Mouse (Mus musculus) heart, postnatal 14 days (tissue): Measurements from ENCODE around the gene Abl2. TPM values are rescaled to one million over a fixed set of nuclear protein-coding genes. Genes with fewer than 3 reads are reported as not detected.

ENCODE experiments used
- total RNA-seq, 2 experiments: library from RNA; stranded (reverse); gene quantifications; 2 replicates each; pipeline ENCODE4 v1.2.3; 2021

Gene Abl2
- total RNA-seq, 2 experiments from 2014 or later, result 20.1 to 23.5 TPM

Other genes starting within 250 kb of the Abl2 start
- gene Nphs2, start 248.1 kb upstream of the Abl2 start, total RNA-seq, result under 1 TPM; 0.10 to 0.32 TPM
- gene Gm2000, start 192.7 kb upstream of the Abl2 start, total RNA-seq, result 100 to 1,000 TPM; 387 to 449 TPM
- gene Axdnd1, start 137.6 kb upstream of the Abl2 start, total RNA-seq, result under 1 TPM in 1 of 2 experiments, not detected in 1; 0.61 TPM
- 10 to 100 TPM; 15.1 to 17.1 TPM for gene Soat1, start 84.5 kb upstream of the Abl2 start, total RNA-seq
- 10 to 100 TPM; 39.9 to 45.6 TPM for gene Gm10031, start 34.8 kb upstream of the Abl2 start, total RNA-seq
- gene Tor3a, start 115.6 kb downstream of the Abl2 start, total RNA-seq, result 10 to 100 TPM; 10.1 to 12.1 TPM
- 10 to 100 TPM; 40.2 to 42.5 TPM for gene Fam20b, start 160.3 kb downstream of the Abl2 start, total RNA-seq